Mouse (Mus musculus) layer of hippocampus, postnatal 25 days (tissue): ENCODE measurements at regions not wholly inside any gene's neighbourhood (a gene's known extent, or its start where the extent isn't known, plus 50 kb on each side); places are given as distances from the start of the nearest gene placed in this dataset.

ENCODE experiments used
- DNase-seq, 2 experiments: peaks; one replicate each; pipeline ENCODE4 v3.0.0; 2022; ENCODE audit warnings: mixed read lengths in 2 of 2, low spot score in 1 of 2; ENCODE audit errors: extremely low spot score in 1 of 2

DNA sequence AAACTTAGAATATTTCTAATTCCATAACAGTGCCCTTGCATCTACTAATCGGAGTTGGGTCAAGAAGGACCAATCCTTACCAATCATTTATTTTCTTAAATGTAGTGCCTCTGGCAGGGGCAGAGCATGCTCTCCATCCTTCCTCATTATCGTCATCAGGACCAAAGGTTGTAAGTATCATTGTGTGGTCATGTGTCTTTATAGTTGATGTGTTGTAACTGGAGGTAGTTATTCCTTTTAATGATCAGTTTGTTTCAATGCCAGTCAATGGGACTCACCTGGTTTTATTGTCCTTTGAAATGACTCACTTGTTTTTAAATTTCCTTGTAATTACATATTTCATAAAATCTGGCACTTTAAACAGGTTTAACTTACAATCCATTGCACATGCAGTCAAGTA is 399.6 kb downstream of the Sec16b start:
- no peak for DNase-seq

DNA sequence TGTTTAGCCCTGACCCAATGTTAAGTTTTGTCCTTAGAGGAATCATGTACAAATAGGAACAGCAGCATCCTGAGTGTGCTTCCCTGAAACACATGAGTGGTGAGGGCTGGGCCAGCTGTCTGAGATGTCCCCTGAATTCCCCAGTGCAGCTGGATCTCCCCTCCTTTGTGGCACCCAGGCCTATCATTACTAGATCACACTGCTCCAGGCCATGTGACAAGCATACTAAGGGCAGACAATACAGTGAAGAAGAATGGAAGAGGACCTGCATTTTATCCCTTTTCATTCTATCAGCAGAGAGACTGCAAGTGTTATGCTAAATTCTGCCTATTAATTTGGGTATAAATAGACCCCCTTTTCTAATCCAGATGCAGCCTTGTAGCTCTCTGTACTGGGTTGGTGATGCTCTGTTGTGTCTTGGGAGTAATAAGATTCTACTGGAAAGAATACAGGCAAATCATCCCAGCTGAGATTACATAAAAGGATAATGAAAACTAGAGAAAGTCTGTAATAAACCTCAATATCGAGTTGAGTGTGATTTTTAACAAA is 418.3 kb downstream of the Brinp2 start:
- DNase-seq: no peak

DNA sequence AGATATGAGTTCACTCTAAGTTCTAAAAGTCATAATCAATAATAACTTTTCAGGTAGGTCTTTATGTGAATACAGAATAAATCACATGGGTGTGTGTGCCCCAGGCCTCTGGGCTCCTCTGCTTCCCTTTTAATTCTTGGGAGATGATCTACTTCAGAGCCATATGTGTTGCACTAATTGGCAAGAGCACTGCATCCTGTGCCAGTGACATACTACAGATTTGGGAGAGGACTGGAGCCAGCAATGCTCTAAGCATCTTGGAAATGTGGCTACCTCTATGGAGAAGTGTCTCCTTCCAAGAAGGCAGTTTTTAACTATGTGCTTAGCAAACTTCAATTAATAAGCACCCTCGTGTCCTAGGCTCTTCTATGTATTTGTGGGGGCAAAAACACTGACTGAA is 416.6 kb downstream of the Brinp2 start:
- DNase-seq: no peak

DNA sequence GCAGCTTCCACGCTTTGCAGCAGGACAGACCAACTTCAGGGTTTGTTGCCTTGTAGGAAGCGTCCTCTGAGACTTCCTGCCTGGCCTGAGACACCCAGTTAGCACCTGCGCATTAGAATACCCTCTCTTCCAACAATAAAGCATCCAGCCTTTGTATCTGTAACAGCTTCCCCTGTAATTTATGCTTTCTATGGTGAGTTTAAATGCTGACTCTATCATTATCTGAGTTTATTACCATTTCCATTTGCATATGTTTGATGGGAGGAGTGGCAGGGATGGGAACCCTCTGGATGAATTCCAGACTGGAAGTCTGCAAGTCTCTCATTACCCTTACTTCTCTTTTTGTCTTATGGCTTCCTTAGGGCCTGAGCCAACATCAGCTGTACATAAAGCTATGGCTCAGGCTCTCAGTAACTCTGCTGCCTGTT is 415.8 kb downstream of the Brinp2 start:
- no peak for DNase-seq

DNA sequence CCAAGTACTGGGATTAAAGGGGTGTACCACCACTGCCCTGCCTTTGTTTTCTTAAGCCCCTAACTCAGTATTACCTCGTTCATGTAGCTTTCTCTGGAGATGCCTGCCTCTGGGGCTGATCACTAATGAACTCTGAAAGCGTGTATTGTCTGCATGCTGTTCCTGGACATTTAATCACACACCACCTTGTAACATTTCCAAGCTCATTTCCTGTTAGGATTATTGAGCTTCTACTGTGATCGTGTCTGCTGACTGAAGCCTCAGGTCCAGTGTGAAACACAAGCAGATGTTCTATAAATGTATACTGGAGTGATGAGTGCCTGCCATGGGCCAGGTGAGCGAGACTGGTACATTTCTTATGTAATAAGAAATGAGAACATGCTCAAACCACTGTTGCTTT is 398.6 kb downstream of the Brinp2 start:
- DNase-seq: no peak

DNA sequence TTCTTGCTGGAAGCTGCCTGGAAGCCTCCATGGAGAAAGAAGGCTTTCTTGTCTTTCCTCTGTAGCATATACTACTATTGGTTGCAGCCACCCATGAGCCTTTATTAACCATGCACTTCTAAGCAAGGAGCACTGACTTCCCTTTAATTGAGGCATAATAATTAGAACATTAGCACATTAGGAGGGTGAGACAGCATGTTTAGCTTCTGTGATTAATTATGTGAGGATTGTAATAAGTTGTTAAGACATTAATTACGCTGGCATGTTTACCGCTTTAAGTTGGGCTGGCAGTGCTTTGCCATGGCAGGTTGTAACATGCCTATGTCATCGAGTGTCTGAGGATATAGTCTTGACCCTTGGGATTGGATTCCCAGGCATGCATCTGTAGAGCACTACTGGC is 391.7 kb downstream of the Brinp2 start:
- no peak for DNase-seq

DNA sequence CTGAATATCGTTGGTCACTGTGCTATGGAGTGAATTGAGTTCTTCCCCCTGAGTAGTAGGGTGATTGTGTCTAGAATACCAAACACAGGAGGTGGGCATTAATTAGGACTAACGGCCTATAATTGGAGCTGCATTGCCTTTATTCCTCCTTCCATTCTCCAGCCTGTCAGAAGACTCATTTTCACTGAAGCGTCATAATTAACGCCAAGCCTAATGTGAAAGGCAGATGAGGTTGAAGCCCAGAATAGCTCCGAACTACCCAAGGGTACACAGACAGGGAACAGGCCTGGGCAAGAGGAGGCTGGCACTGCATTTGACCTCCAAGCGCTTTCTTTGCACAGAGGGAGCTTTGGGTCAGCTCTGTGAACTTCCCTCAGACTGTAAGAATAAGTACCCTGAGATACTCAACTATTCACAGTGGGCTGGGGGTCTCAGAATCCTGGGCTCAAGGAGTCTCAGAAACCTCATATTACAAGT is 386.5 kb downstream of the Brinp2 start:
- peak in 1 of 2 experiments; percentile 3 for DNase-seq

DNA sequence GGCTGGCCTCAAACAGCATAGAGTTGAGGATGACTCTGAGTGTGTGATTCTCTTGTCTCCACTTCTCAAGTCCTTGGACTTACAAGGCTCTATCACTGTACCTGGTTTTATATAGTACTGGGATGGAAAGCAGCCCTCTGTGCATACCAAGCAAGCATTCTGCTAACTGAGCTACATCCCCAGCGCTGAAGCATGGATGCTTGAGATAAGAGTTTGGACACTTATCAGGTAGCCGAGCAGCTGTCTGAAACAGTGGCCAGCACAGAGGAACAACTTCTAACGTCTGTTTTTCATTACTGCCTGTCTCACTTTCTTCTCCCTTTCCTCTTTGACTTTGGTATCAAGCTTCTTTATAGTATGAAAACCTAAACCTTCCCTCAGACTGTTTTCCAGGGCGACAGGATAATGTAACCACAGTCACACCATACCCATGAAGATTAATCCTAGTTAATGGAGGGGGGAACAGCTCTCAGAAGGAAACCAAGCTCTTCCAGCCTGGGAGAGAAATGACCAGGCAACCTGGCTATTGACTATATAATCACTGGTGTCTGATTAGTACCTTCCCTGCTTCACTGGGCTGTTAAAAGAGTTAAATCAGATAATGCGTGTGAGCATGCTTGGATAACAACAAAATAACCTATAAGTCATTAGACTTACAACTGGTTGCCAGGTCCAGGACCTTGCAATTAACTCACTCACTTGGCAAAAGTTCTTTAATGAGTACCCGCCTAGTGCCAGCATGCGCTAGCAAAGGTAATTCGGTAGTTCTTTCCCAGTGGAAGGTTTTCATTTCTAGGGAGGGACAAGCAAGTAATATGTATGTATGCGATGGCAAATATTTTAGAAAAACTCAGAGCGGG is 382.5 kb downstream of the Brinp2 start:
- no peak for DNase-seq

DNA sequence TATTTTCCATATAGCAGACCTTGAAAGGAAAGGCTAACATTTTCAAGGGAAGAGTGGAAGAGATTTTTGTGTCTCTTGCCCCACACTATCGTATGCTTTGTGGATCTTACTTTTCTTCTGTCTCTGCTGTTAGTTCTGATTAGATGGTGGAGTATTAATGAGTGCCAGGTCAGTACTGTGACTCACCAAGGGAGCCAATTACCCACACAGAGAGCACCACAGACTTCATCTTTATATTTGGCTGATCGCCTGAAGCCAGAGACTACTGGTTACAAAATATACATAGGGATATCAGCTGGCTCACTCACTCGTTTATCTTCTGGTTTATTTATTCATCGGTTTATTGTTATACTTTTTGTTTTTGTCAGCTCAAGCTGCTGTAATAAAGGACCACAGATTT is 381.5 kb downstream of the Brinp2 start:
- no peak for DNase-seq

DNA sequence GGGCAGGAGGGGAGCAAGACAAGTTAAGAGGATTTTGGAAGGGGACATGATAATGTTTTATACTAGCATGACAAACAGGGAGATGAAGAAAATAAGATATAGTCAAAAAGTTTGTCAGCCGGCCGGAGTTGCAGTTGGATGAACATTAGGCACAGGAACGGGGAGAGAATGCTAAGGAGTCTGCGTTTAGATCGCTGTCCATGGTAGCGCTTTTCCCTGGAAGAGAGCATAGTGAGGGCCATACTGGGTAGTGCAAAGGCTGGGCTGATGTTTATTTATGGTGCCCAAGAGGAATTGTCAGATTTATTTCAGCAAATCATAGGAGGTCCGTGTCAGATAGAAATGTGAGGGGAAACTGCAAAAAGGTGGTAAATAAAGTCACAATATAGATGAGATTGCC is 337.0 kb downstream of the Brinp2 start:
- DNase-seq: no peak

DNA sequence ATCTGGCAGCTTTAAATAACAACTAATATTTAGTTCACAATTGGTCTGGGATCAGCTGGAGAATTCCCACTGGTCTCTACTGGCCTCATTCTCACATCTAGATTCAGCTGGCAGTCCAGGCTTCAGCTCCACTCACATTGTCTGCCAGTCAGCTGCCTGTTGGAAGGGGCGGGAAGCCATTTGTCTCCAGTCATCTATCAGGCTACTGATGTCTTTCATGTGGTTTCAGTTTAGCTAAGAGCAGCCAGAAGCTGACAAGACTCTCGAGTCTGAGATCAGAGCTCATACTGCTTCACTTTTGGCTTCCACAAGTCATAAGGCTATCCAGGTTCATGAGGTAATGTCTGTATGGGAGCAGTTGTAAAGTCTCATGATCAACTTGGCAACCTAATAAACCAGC is 316.4 kb downstream of the Brinp2 start:
- no peak for DNase-seq

DNA sequence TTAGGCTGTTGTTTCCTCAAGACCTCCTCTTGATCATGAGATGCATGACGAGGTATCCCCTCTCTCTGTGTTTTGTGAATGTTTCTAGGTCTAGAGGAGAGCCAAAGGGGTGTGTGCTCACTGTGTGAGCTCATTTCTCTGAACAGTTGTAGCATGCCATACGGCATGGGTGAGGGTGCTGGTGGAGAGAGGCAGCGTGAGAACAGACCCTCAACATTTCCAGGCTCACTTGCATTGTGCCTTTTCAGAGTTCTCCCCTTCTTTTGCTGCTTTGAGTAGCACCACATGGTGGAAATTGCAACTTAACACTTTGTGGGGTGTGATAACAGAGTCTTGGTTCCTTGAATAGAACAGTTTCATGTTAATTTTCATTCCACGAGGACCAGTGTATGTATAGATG is 315.8 kb downstream of the Brinp2 start:
- no peak for DNase-seq

DNA sequence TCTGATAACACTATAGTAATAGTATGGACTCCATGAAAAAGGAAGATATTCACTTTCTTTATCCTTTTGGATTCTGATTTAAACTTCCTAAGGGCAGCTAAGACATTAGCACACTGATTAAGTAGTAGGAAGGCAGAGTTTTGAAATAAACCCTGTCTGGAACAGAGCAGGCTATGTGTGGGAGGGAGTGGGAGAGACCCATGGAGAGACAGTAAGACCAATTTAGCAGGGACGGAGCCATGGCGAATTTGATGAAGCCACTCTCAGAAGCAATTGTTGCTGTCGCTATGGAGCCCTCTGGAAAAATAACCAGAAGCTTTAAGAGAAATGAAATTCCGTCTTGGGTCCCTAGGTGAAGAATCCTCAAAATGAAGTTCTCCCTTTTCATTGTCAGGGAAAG is 303.5 kb downstream of the Brinp2 start:
- DNase-seq: no peak

DNA sequence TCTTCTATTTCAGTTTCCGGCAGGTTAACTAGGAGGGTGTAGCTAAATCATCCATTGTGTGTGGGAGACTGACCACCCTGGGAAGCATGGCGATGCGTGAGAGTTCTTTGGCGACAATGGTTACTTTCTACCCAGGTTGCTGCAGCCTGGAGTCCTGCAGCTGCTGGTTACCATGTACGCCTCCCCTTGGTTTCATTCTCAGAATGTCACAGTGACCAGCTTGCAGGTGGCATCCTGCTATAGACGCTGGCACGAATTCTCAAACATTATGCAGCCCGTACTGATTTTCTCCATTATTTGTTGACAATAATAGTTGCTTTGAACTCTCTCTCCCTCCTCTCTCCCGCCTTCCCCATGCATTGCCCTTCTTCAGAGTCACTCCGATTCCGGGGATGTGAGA is 301.2 kb downstream of the Brinp2 start:
- DNase-seq: no peak

DNA sequence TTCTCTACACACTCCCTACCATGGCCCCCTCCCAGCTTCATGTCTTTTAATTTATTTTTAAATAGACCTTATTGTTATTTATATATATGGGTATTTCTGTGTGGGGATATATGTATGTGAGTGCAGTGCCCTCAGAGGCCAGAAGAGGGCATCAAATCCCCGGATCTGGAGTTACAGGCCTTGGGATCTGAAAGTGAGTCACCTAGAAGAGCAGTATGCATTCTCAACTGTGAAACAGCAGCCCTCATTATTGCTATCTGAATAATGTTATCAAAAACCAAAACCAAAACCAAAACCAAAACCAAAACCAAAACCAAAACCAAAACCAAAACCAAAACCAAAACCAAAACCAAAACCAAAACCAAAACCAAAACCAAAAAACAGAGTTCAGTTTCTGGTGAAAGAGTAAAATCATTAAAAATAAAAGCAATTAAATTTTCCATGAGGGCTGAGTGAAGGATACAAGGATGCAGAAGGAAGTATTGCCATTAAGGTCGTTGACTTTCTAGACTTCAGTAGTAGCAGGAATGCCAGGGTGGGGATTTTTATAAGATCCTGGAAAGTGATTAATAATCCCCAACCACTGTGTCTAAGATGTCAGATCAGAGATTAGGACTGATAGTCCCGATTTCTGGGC is 299.0 kb downstream of the Brinp2 start:
- DNase-seq: peak in 1 of 2 experiments; percentile 6

DNA sequence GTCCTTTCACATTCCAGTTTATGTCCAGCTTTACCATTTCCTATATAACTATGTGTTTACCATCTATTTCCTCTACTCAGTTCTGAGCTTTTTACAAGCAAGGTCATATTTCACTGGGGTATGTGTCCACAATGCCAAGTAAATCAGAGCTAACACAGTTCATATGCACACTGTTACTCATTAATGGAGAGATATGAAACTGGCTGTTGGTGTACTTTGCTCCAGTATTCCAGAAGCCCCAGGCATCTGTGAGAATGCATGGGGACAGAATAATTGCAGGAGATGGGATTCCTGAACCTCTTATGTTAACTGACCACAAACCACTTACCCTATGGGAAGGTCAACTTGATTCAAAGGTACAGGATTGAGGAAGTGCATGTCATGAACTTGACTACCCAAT is 298.3 kb downstream of the Brinp2 start:
- DNase-seq: no peak

DNA sequence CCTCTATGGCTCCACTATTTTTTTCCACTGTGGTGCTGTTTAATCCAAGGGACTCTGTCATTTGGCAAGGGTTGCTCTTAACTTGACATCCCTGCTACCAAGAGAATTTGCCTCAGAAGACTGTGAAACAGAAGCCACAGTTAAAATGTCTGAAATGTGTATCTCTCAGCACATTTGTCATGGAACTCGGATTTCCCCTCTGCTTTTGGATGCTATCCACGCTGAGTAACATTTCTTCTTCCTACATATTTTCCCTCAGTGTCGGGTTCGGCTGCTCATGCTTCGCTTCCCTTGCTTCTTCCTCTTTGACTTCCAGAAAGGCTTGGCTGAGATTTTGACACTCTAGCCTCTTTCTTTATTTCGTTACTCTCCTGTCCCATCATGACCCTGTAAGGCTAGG is 294.1 kb downstream of the Brinp2 start:
- no peak for DNase-seq

DNA sequence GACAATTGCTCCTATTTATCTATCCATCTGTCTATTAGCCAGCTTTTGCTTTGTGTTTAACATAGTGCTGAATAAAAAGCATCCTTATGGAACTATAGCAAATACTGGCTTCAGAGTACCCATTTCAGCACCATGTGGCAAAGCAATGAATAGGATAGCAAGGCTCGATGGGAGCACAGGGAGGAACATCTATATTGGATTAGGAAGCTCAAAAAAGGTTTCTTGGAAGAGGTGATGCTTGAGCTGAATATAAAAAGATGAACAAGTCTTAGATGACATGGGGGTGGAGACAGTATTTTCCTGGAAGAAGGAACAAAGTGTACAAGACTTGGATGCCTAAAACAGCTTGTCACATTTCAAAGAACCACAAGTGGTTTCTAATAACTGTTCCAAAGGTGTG is 273.9 kb downstream of the Brinp2 start:
- DNase-seq: no peak

DNA sequence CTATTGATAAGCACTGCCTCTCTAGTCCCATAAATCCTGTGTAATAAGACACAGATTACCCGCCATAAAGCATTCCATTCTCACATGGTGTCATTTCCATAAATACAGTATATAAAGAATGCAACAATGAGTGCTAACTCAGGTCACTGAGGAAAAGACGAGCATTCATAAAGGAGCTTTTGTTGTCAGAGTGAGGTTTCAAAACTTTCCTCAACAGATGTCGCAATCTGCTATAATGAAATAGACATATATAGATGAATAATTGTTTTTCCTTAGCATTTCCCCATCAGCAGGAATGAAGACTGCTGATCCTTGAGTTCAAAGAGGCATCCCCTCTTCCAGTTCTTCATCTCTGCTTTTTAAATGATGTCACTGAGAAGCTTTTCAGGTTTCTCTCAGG is 270.3 kb downstream of the Brinp2 start:
- DNase-seq: no peak

DNA sequence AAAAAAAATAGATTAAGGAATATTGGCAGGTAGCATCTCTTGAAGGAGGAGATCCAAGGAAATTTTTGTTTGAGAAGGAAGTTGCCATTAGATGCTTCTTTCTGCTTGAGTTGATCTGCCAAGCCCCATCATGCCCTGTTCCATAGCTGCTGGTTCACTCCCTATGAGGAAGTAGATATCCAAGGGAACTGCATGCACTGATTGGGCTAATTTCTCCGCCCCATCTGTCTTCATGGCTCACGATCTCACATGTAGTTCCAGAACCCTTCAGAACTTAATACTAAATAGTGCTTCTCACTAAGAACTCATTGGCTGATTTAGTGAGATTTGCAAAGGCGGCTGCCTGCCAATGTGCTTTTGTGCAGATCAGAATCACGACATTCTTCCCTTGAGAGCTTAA is 258.6 kb downstream of the Brinp2 start:
- DNase-seq: peak in 1 of 2 experiments; percentile 4

DNA sequence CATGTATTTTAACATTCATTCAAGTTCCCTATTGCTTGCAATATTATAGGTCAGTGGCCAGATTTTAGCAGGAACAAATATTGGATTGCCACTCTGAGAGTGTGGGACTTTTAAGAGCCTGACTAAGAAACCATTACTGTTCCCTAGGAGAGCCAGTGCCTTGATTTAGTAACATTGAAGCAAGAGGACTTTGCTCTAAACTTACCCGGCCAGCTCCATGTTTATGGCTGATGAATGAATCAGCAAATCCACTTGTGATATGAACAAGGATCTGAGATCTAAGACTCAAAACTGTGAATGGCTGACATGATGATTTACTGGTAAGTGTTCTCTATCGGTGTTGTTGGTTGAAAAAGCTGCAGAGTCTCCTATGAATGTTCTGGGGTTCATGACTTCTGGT is 236.4 kb downstream of the Brinp2 start:
- DNase-seq: no peak

DNA sequence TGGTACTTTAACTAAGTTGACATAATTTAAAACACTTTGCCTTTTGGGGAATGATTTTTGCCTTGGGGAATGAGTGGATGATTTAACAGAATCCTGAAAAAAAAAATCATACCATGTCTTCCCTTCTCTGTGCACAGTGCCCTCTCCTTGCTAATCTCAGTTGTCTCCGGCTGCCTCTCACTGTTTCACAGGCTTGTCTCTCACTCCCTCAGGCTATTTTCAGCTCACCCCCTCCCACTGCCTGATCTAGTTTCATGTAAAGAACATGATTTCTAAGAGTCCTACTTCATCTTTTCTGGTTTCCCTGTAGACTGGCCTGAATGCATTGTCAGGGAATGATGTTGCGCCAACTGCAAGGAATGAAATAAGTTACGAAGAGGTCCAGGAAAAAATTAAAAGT is 231.2 kb downstream of the Brinp2 start:
- no peak for DNase-seq
